Mouse (Mus musculus) lung, embryonic 14.5 days (tissue): ENCODE results near the gene Psmd14. TPM values are rescaled to one million over a fixed set of nuclear protein-coding genes. Genes with fewer than 3 reads are reported as not detected.

Source experiments
- ATAC-seq: fragments of 200-750 bp; cut with Nextera tagmentation; 2 replicates; pipeline ENCODE4 v1.8.0; 2017; ENCODE audit warnings: mild to moderate bottlenecking, moderate TSS enrichment, moderate library complexity; ENCODE audit not compliant: insufficient read depth
- DNase-seq: peaks from one replicate; pipeline ENCODE4 v3.0.0-alpha.2; 2015
- H3K27ac ChIP-seq: fragments of 300-500 bp; sonication (generic); 2 replicates; pipeline ENCODE4 v1.5.1; 2014; ENCODE audit warnings: low read depth, mild to moderate bottlenecking, moderate library complexity
- H3K27me3 ChIP-seq: fragments of 300-500 bp; sonication (generic); 2 replicates; pipeline ENCODE4 v1.6.1; 2014; ENCODE audit warnings: low read length, control low read depth; ENCODE audit not compliant: insufficient read depth
- H3K36me3 ChIP-seq: fragments of 300-500 bp; sonication (generic); 2 replicates; pipeline ENCODE4 v1.6.1; 2014; ENCODE audit warnings: control low read depth; ENCODE audit not compliant: insufficient read depth
- H3K4me1 ChIP-seq: fragments of 300-500 bp; sonication (generic); 2 replicates; pipeline ENCODE4 v1.6.1; 2014; ENCODE audit warnings: antibody characterized with exemption, control low read depth; ENCODE audit not compliant: insufficient read depth
- H3K4me2 ChIP-seq: fragments of 300-500 bp; sonication (generic); 2 replicates; pipeline ENCODE4 v1.6.1; 2014; ENCODE audit warnings: mild to moderate bottlenecking
- H3K4me3 ChIP-seq: fragments of 300-500 bp; sonication (generic); 2 replicates; pipeline ENCODE4 v1.5.1; 2014; ENCODE audit warnings: low read depth, low read length
- H3K9ac ChIP-seq: fragments of 300-500 bp; sonication (generic); 2 replicates; pipeline ENCODE4 v1.6.1; 2014
- H3K9me3 ChIP-seq: fragments of 300-500 bp; sonication (generic); 2 replicates; pipeline ENCODE4 v1.6.1; 2016; ENCODE audit warnings: low read depth, low read length, control low read depth
- CTCF ChIP-seq: IDR thresholded peaks from 2 replicates; pipeline ENCODE4 v1.5.1; 2016; ENCODE audit warnings: antibody characterized with exemption, low read depth
- WGBS: fragments of 180-500 bp; shearing (Covaris S2); extraction: QIAGEN DNeasy Blood & Tissue Kit; methylation state at CpG from one replicate; pipeline ENCODE4 v1.1.7; 2014; 5-methylcytosine and 5-hydroxymethylcytosine counted together
- microRNA-seq: library from miRNA; unstranded; fragments of <30 nt; microRNA quantifications from one replicate; pipeline ENCODE4, GENCODE M21; 2016; ENCODE audit warnings: borderline number of aligned reads
- polyA plus RNA-seq: library from polyadenylated mRNA; unstranded; fragments of >200 nt; fragmentation: Nextera tagmentation; extraction: Ambion mirVana; gene quantifications from 2 replicates; pipeline ENCODE4 v1.2.1, GENCODE M21; 2014

Psmd14 gene
- polyA plus RNA-seq, 1 experiment from 2014 or later, result 205 TPM

- DNase-seq (no peak), ATAC-seq (no peak)
- Histone ChIP-seq H3K36me3 (no peaks in the 10 kb centered on the region), H3K27me3 (peaks cover 12% of the 10 kb centered on the region; the same call in 1 of the 2 replicates), H3K9ac (no peak overlapping the region), H3K4me3 (no peak overlapping the region), H3K4me2 (no peak overlapping the region), H3K9me3 (no peaks in the 10 kb centered on the region), H3K27ac (no peak overlapping the region), H3K4me1 (no peaks in the 10 kb centered on the region)
- WGBS, result 67% methylated on average over 1 of the region's 1 CpGs
- no peak for TF ChIP-seq CTCF
Observed at GRCm38 (mm10) chr2:61823426-61824140, 112.1 kb downstream of the Psmd14 start.

- ATAC-seq (no peak), DNase-seq (no peak)
- Histone ChIP-seq H3K36me3 (no peaks in the 10 kb centered on the region), H3K4me2 (no peak overlapping the region), H3K9ac (no peak overlapping the region), H3K27ac (no peak overlapping the region), H3K4me1 (no peaks in the 10 kb centered on the region), H3K27me3 (no peaks in the 10 kb centered on the region), H3K4me3 (no peak overlapping the region), H3K9me3 (no peaks in the 10 kb centered on the region)
- TF ChIP-seq CTCF, result no peak
- WGBS, result 78% methylated on average over 2 of the region's 2 CpGs
Observed at GRCm38 (mm10) chr2:61837243-61837806, 125.8 kb downstream of the Psmd14 start.

Small RNA genes within 50 kb of the gene (microRNA-seq; reads per million reads assigned to microRNA genes)
- gene Gm22403, result not detected

Other genes starting within 250 kb of the Psmd14 start
- 32.5 TPM in 2 replicates for gene Tank, start 133.1 kb upstream of the Psmd14 start, polyA plus RNA-seq
- 0.16 and 0.20 TPM in 2 replicates for gene Tbr1, start 91.2 kb downstream of the Psmd14 start, polyA plus RNA-seq